Mouse (Mus musculus) lung, embryonic 15.5 days (tissue): ENCODE results near the gene Yipf1. TPM values are rescaled to one million over a fixed set of nuclear protein-coding genes. Genes with fewer than 3 reads are reported as not detected.

Experiments
- ATAC-seq: fragments of 200-750 bp; cut with Nextera tagmentation; 2 replicates; pipeline ENCODE4 v1.8.0; 2017; ENCODE audit warnings: moderate number of reproducible peaks, borderline replicate concordance; ENCODE audit not compliant: low FRiP score, low TSS enrichment; ENCODE audit errors: extremely low read depth
- H3K27ac ChIP-seq: fragments of 300-500 bp; sonication (generic); 2 replicates; pipeline ENCODE4 v1.5.1; 2015; ENCODE audit warnings: moderate library complexity, mild to moderate bottlenecking, inconsistent platforms
- H3K27me3 ChIP-seq: fragments of 300-500 bp; sonication (generic); 2 replicates; pipeline ENCODE4 v1.6.1; 2015; ENCODE audit warnings: inconsistent platforms
- H3K36me3 ChIP-seq: fragments of 300-500 bp; sonication (generic); 2 replicates; pipeline ENCODE4 v1.6.1; 2015; ENCODE audit warnings: inconsistent platforms
- H3K4me1 ChIP-seq: fragments of 300-500 bp; sonication (generic); 2 replicates; pipeline ENCODE4 v1.6.1; 2015; ENCODE audit warnings: inconsistent platforms
- H3K4me2 ChIP-seq: fragments of 300-500 bp; sonication (generic); 2 replicates; pipeline ENCODE4 v1.6.1; 2015; ENCODE audit warnings: inconsistent platforms, mild to moderate bottlenecking, moderate library complexity
- H3K4me3 ChIP-seq: fragments of 300-500 bp; sonication (generic); 2 replicates; pipeline ENCODE4 v1.5.1; 2015; ENCODE audit warnings: mild to moderate bottlenecking, inconsistent platforms
- H3K9ac ChIP-seq: fragments of 300-500 bp; sonication (generic); 2 replicates; pipeline ENCODE4 v1.6.1; 2015; ENCODE audit warnings: inconsistent platforms
- H3K9me3 ChIP-seq: fragments of 300-500 bp; sonication (generic); 2 replicates; pipeline ENCODE4 v1.6.1; 2016; ENCODE audit warnings: inconsistent platforms
- WGBS: fragments of 180-500 bp; shearing (Covaris S2); methylation state at CpG from one replicate; pipeline ENCODE4 v1.1.7; 2015; 5-methylcytosine and 5-hydroxymethylcytosine counted together
- polyA plus RNA-seq: library from polyadenylated mRNA; unstranded; fragments of >200 nt; fragmentation: Nextera tagmentation; extraction: Ambion mirVana; gene quantifications from 2 replicates; pipeline ENCODE4 v1.2.1, GENCODE M21; 2015

Yipf1 gene
- polyA plus RNA-seq, 1 experiment from 2014 or later, result 55.3 TPM

DNA sequence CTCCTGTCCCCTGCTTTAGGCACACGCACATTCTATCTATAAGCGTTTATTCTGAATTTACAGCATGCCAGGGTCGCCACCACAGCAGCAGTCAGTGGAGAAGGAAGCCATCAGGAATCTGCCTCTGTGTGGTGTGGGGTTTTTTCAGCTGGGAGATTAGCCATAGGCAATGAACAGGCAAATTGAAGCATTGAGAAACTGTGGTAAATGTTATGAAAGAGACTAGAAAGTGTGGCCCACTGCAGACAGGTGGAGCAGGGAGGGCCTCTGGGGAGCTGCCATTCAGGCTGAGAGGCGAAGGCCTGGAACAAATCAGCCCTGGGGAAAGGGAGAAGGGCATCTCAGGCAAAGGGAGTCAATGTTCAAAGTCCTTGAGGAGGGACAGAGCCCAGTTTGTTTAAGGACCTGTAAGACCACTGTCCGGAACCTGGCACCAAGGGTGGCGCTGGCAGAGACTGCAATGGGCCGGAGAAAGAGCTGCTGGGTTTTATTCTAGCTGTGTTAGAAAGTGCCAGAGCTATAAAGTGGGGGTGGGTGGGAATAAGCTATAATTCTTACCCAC is 14.3 kb upstream of the Yipf1 start:
- H3K36me3 ChIP-seq, result no peaks in the 10 kb centered on the region
- no peak for ATAC-seq
- H3K4me2 ChIP-seq, result no peak overlapping the region
- no peaks in the 10 kb centered on the region for H3K9me3 ChIP-seq
- no peak overlapping the region for H3K4me3 ChIP-seq
- H3K27ac ChIP-seq, result no peak overlapping the region
- 86% methylated on average over 7 of the region's 7 CpGs for WGBS
- H3K4me1 ChIP-seq, result no peaks in the 10 kb centered on the region
- H3K9ac ChIP-seq, result no peak overlapping the region
- no peaks in the 10 kb centered on the region for H3K27me3 ChIP-seq

DNA sequence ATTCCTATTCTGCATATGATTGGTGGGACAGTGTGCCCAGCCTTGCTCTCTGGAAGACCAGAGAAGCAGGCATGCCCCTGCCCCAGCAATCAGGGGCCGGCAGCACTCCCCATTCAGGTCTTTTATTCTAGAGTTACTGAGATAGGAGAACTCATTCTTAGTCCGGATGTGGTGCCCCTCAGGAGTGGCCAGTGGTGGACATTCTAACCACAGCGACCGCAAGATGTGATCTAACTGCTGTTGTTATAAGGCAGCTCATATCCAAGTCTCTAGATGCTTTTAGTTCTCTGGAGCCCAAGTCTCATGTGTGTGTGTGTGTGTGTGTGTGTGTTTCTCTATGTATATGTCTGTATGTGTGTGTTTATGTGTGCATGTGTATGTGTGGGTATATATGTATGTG is 13.8 kb upstream of the Yipf1 start:
- no peak for ATAC-seq
- no peak overlapping the region for H3K9ac ChIP-seq
- no peaks in the 10 kb centered on the region for H3K36me3 ChIP-seq
- H3K4me2 ChIP-seq, result no peak overlapping the region
- H3K27ac ChIP-seq, result no peak overlapping the region
- H3K27me3 ChIP-seq, result no peaks in the 10 kb centered on the region
- H3K9me3 ChIP-seq, result no peaks in the 10 kb centered on the region
- 83% methylated on average over 4 of the region's 4 CpGs for WGBS
- H3K4me3 ChIP-seq, result no peak overlapping the region
- H3K4me1 ChIP-seq, result 0 out of 2 replicates have a peak, but pooled peaks cover 4% of the 10 kb centered on the region

DNA sequence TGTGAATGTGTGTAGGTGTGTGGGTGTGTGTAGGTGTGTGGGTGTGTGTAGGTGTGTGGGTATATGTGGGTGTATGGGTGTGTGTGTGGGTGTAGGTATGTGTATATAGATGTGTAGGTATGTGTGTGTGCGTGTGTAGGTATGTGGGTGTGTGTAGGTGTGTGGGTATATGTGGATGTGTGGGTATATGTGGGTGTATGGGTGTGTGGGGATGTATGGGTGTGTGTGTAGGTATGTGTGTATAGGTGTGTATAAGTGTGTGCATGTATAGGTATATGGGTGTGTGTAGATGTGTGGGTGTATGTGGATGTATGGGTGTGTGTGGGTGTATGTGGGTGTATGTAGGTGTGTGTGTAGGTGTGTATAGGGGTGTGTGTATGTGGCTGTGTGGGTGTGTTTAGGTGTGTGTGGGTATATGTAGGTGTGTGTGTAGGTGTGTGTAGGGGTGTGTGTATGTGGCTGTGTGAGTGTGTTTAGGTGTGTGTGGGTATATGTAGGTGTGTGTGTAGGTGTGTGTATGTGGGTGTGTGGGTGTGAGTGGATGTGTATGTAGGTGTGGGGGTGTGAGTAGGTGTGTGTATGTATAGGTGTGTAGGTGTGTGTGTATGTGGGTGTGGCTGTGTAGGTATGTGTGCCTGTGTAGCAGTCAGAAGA is 13.1 kb upstream of the Yipf1 start:
- peak; percentile 70; the same call in 1 of the 2 replicates for ATAC-seq
- WGBS, result 95% methylated on average over 1 of the region's 1 CpGs
- no peaks in the 10 kb centered on the region for H3K27me3 ChIP-seq
- H3K27ac ChIP-seq, result no peak overlapping the region
- H3K9me3 ChIP-seq, result no peaks in the 10 kb centered on the region
- 0 out of 2 replicates have a peak, but pooled peaks cover 4% of the 10 kb centered on the region for H3K4me1 ChIP-seq
- H3K4me2 ChIP-seq, result no peak overlapping the region
- no peak overlapping the region for H3K9ac ChIP-seq
- no peak overlapping the region for H3K4me3 ChIP-seq
- no peaks in the 10 kb centered on the region for H3K36me3 ChIP-seq

DNA sequence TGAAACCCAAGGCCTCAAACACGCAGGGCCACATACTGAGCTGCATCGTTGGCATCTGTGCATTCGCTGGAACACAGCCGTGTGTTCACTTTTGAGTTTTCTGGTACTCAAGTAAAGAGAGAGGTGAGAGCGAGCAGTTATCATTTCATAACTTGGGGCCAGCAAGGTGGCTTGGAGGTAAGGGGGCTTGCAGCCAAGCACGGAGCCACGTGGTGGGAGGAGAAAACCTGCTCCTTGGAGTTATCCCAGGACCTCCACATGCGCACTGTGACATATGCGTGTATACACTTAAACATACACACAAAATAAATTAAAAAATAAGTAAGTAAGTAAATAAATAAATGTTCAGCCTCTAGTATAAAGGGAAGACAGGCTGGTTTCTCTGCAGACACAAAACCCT is 11.9 kb upstream of the Yipf1 start:
- H3K4me3 ChIP-seq, result no peak overlapping the region
- 79% methylated on average over 9 of the region's 9 CpGs for WGBS
- no peak overlapping the region for H3K9ac ChIP-seq
- H3K27ac ChIP-seq, result no peak overlapping the region
- no peaks in the 10 kb centered on the region for H3K27me3 ChIP-seq
- no peaks in the 10 kb centered on the region for H3K36me3 ChIP-seq
- H3K4me1 ChIP-seq, result peaks cover 9% of the 10 kb centered on the region; the same call in 1 of the 2 replicates
- H3K9me3 ChIP-seq, result no peaks in the 10 kb centered on the region
- ATAC-seq, result no peak
- no peak overlapping the region for H3K4me2 ChIP-seq

DNA sequence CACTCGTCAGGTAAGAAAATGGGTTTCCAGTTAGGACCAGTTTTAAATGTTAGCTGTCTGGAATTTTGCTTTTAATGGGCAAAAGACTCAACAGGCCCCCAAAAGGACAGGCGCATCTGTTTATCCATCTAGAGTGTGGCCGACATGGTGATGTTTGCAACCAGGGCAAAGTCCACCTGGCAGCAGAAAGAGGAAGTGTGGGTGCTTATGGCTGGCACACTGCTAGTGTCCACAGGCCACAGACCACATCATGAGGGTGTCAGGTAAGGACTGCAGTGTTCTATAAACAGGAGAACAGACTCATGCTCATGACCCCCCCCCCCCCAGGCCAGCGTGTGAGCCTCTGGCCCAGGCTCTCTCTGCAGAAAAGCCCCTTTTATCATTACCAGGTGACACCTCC is 11.3 kb upstream of the Yipf1 start:
- H3K4me3 ChIP-seq, result no peak overlapping the region
- no peak overlapping the region for H3K4me2 ChIP-seq
- H3K4me1 ChIP-seq, result peaks cover 9% of the 10 kb centered on the region; the same call in 1 of the 2 replicates
- 69% methylated on average over 4 of the region's 4 CpGs for WGBS
- no peak overlapping the region for H3K9ac ChIP-seq
- H3K27me3 ChIP-seq, result no peaks in the 10 kb centered on the region
- no peak for ATAC-seq
- no peaks in the 10 kb centered on the region for H3K9me3 ChIP-seq
- no peaks in the 10 kb centered on the region for H3K36me3 ChIP-seq
- H3K27ac ChIP-seq, result no peak overlapping the region

DNA sequence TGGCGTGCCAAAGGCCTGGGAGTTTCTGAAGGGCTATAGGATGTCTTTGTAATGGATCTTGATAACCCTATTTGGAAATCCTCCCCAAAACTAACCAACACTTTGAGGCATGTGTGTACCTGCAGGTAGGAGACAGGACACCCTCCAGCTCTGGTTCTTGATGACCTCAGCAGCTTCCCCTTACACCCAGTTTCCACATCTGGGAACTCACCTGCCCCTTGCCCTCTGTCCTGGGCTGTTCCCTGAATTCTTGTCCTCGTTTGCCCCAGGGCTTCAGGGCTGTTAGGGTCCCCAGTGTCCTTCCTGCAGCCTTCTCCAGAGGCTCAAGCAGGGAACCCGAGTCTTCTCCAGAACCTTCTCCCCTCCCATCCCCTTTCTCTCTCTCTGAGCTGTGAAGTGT is 10.6 kb upstream of the Yipf1 start:
- H3K9ac ChIP-seq, result no peak overlapping the region
- no peak overlapping the region for H3K4me3 ChIP-seq
- H3K27ac ChIP-seq, result no peak overlapping the region
- no peaks in the 10 kb centered on the region for H3K27me3 ChIP-seq
- H3K9me3 ChIP-seq, result no peaks in the 10 kb centered on the region
- ATAC-seq, result no peak
- WGBS, result 51% methylated on average over 3 of the region's 3 CpGs
- H3K4me1 ChIP-seq, result peaks cover 9% of the 10 kb centered on the region; the same call in 1 of the 2 replicates
- no peak overlapping the region for H3K4me2 ChIP-seq
- H3K36me3 ChIP-seq, result no peaks in the 10 kb centered on the region

DNA sequence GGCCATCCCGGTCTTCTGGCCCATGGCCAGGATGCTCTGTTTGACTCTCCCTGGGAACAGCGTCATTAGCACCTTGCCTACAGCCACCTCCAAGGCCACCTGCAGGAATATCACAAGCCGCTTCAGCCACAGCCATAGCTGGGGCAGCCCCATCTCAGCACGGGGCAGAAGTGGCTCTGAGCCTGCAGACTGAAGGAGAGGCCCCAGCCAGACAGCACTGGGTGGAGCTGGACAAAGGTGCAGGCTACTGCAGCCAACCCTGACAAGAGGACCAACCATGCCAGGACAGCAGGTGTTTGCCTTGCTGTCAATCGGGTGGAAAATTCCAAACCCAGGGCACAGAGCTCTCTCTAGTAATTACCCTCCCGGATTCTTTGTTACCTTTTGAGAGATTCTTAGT is 7.2 kb upstream of the Yipf1 start, which contains the start of gene Dio1:
Dio1 (minus strand) TSS at position 204 of the 400 bp plus-strand sequence.
- ATAC-seq, result 0 out of 2 replicates have a peak, but pooled peaks have one; percentile 23
- 32% methylated on average over 6 of the region's 6 CpGs for WGBS
- no peak within 1 kb of the TSS for H3K9ac ChIP-seq

DNA sequence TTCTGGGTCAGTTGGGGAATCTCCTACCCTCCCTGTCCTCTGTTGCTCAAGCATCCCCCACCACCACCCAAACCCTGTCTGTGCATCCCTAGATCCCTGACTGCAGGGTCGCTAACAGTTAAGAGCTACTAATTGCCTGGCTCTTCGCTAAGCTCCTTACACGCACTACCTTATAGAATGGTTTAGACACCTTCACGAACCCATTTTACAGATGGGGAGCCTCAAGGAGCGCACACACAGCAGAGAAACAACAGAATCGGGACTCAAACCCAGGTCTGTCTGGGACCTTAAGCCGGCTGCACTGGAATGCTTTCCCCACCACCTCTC is 279 bp downstream of the Yipf1 start:
- WGBS, result 6% methylated on average over 7 of the region's 7 CpGs
- 0 out of 2 replicates have a peak, but pooled peaks have one; percentile 5 for ATAC-seq
- Histone ChIP-seq H3K4me1 (peaks cover 15% of the 10 kb centered on the region), H3K27ac (no peak overlapping the region), H3K36me3 (peaks cover 7% of the 10 kb centered on the region), H3K9me3 (no peaks in the 10 kb centered on the region), H3K4me3 (peak overlapping the region; percentile 69), H3K27me3 (no peaks in the 10 kb centered on the region), H3K9ac (peak overlapping the region; percentile 55), H3K4me2 (peak overlapping the region; percentile 83)

More for the DNA sequence above, 7.2 kb upstream of the Yipf1 start, which contains the start of gene Dio1:
- no peaks in the 10 kb centered on the region for H3K27me3 ChIP-seq
- H3K9me3 ChIP-seq, result no peaks in the 10 kb centered on the region
- H3K4me1 ChIP-seq, result peaks cover 9% of the 10 kb centered on the region; the same call in 1 of the 2 replicates
- no peak within 1 kb of the TSS for H3K27ac ChIP-seq
- no peak within 1 kb of the TSS for H3K4me3 ChIP-seq
- H3K36me3 ChIP-seq, result no peaks in the 10 kb centered on the region
- no peak within 1 kb of the TSS for H3K4me2 ChIP-seq

DNA sequence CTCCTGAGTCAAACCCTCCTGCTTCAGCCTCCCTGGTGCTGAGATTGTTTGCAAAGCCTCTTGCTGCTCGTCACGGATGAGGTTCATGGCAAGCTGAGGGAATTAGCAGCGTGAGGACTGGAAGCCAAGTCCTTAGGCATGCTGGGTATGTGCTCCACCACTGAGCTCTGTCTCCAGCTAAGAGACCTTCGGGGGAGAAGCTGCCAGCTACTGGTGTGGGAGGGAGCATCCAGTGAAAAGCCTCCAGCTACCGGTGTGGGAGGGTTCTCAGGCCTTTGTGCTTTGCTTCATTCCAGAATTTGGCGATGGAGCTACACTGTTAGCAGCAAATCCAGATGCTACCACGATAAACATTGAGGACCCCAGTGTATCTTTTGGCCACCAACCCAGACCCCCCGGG is 4.5 kb downstream of the Yipf1 start:
- Histone ChIP-seq H3K9me3 (no peaks in the 10 kb centered on the region), H3K27ac (no peak overlapping the region), H3K4me2 (no peak overlapping the region), H3K9ac (no peak overlapping the region), H3K36me3 (peaks cover 34% of the 10 kb centered on the region), H3K27me3 (no peaks in the 10 kb centered on the region), H3K4me3 (no peak overlapping the region), H3K4me1 (peaks cover 12% of the 10 kb centered on the region)
- no peak for ATAC-seq
- 74% methylated on average over 8 of the region's 8 CpGs for WGBS

DNA sequence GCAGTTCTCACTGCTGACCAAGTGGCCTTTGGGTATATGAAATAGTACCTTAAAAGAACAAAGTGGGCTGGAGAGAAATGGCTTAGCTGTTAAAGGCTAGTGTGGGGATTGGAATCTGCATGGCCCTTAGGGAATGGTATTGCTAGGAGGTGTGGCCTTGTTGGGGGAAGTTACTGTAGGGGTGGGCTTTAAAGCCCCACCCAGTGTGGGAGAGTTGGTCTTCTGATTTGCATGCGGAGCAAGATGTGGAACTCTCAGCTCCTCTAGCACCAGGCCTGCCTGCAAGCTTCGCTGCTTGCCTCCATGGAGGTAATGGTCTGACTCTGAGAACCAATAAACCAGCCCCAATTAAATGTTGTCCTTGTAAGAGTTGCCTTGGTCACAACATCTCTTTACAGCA is 6.9 kb downstream of the Yipf1 start:
- peaks cover 34% of the 10 kb centered on the region for H3K36me3 ChIP-seq
- no peak for ATAC-seq
- no peaks in the 10 kb centered on the region for H3K4me1 ChIP-seq
- WGBS, result 68% methylated on average over 2 of the region's 2 CpGs
- H3K4me2 ChIP-seq, result no peak overlapping the region
- no peak overlapping the region for H3K27ac ChIP-seq
- no peaks in the 10 kb centered on the region for H3K27me3 ChIP-seq
- no peak overlapping the region for H3K9ac ChIP-seq
- no peak overlapping the region for H3K4me3 ChIP-seq
- no peaks in the 10 kb centered on the region for H3K9me3 ChIP-seq

DNA sequence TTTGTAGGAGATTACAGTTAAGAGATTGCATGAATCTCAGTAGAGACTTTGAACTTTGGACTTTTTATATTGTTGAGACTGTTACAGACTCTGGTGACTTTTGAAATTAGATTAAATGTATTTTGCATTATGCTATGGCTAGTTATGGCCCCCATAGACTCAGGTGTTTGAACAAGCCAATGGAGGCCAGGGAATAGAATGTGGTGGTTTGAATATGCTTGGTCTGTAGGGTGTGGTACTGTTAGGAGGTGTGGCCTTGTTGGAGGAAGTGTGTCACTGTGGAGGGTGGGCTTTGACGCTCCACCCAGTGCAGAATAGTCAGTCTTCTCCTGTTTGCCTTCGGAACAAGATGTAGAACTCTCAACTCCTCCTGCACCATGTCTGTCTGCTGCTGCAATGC is 8.9 kb downstream of the Yipf1 start:
- peaks cover 39% of the 10 kb centered on the region for H3K36me3 ChIP-seq
- no peaks in the 10 kb centered on the region for H3K9me3 ChIP-seq
- WGBS, result 93% methylated on average over 2 of the region's 2 CpGs
- no peak overlapping the region for H3K4me3 ChIP-seq
- no peak overlapping the region for H3K4me2 ChIP-seq
- H3K4me1 ChIP-seq, result no peaks in the 10 kb centered on the region
- ATAC-seq, result no peak
- H3K9ac ChIP-seq, result no peak overlapping the region
- H3K27ac ChIP-seq, result no peak overlapping the region
- no peaks in the 10 kb centered on the region for H3K27me3 ChIP-seq

DNA sequence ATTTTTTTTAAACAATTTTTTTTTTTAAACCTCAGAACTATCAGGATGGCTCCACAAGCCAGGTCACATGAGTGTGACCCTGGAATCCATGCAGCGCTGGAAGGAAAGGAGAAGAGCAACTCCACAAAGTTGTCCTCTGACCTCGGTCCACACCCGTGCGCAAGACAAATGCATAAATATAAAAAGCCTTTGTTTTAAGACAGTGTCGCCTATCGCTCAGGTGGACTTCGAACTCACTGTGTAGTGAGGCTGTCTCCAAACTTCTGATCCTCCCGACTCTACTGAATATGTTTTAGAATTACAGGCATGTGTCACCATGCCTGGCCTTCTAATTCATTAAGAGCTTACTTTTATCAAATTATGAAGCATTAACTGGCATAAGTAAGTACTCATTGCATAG is 14.4 kb downstream of the Yipf1 start:
- ATAC-seq, result no peak
- 92% methylated on average over 8 of the region's 8 CpGs for WGBS
- no peak overlapping the region for H3K27ac ChIP-seq

More for the DNA sequence above, 14.4 kb downstream of the Yipf1 start:
- no peak overlapping the region for H3K4me3 ChIP-seq
- H3K36me3 ChIP-seq, result peaks cover 6% of the 10 kb centered on the region
- H3K9me3 ChIP-seq, result no peaks in the 10 kb centered on the region
- no peak overlapping the region for H3K4me2 ChIP-seq
- H3K27me3 ChIP-seq, result no peaks in the 10 kb centered on the region
- no peak overlapping the region for H3K9ac ChIP-seq
- H3K4me1 ChIP-seq, result no peaks in the 10 kb centered on the region
